Mouse (Mus musculus) T-helper 1 cell (primary cell): ENCODE data around the gene Ptgs1.
"Not testable (repeated sequence)": the region's sequence is repeated elsewhere in the genome, so short reads cannot be mapped to it uniquely, and the experiment has no call there.

Source experiments
- in situ Hi-C: fragments of 300-600 bp; cut with MboI, MseI; formaldehyde crosslinking; loops from one replicate; pipeline ENCODE4 v1.15.1; 2025; ENCODE audit warnings: high pct_unique_total_duplicates

Ptgs1 gene

GRCm38 (mm10) chr2:36230366-36230765 is at the start of gene Ptgs1:
Gene Ptgs1, plus strand, starts transcription at chr2:36230426.
- in situ Hi-C loops = no loop called here

GRCm38 (mm10) chr2:36181587-36182368 is 48.4 kb upstream of the Ptgs1 start:
- in situ Hi-C loops = not testable (repeated sequence)

DNA sequence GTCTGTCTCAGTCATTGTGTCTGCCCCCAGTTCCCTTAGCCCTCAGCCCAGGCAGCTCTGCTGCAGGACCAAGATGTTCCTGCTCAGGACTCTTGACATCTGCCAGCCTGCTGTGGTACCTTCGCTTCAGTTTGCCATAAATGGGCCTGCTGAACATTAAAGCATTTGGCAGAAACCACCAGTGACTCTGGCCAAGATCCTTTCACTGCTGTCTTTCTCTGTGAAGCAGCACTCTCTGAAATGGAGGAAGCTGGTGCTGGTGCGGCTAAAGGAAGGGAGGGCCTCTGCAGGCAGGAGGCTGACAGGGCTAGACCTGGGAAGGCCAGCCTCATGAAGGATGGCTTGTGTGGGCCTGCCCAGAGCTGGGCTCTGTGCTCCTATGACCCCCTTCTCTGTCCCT is 46.9 kb upstream of the Ptgs1 start:
- in situ Hi-C loops = no loop called here

DNA sequence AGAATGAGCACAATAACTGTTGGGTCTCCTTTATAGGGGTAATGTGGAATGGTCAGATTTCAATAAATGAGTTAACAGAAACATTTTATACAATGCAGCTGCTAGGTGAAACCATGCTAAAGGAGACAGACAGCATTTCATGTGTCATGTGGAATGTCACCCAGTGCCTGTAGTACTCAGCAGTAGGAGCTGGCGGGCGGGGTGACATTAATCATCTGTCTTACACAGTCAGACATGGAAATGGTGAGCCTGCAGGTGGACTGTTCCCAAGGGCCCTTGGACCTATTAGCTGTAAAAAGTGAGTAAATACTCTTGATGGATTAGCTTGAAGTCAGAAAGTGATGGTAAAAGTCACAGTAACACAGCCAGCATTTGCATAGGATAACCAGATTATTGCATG is 46.0 kb upstream of the Ptgs1 start:
- in situ Hi-C loops = no loop called here

DNA sequence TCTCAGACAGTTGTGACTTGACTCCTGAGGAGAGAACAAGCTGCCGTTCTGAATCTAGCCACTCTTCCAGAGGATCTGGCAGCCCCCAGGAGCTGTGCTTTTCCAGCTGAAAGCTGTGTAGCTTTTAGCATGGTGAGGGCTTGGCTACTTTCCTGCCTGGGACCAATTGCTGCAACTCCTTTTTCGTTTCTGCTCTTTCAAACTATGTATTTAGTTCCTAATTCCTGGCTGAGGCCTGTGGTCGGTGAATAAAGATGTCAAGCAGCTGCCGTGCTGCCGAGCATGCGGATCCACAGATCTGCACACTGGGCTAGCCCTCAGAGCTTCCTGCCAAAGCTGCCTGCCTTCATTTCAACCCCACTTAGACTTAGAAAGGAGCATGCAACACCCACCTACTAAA is 45.4 kb upstream of the Ptgs1 start:
- in situ Hi-C loops = no loop called here

GRCm38 (mm10) chr2:36189200-36189599 is 41.0 kb upstream of the Ptgs1 start:
- in situ Hi-C loops = not testable (repeated sequence)

GRCm38 (mm10) chr2:36191098-36191941 is 38.9 kb upstream of the Ptgs1 start:
- in situ Hi-C loops = no loop called here

DNA sequence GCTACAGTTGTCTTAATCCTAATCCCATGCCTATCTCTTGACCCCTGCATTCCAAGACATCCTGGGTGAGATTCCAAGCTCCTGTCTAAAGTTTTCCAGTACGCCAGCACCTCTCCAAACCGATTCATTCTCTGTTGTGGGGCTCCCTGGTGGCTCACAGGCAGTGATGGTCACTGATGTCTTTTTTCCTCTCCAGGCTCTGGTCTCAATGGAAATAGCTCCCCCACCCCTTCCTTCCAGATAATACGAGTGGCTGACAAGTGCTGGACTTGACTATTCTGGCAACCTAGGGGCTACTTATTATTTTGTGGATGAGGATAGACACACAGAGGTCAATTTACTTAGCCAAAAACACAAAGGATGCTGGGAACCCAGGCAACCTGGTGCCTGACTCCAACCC is 33.2 kb upstream of the Ptgs1 start:
- in situ Hi-C loops = no loop called here

GRCm38 (mm10) chr2:36197919-36198881 is 32.0 kb upstream of the Ptgs1 start:
- in situ Hi-C loops = no loop called here

DNA sequence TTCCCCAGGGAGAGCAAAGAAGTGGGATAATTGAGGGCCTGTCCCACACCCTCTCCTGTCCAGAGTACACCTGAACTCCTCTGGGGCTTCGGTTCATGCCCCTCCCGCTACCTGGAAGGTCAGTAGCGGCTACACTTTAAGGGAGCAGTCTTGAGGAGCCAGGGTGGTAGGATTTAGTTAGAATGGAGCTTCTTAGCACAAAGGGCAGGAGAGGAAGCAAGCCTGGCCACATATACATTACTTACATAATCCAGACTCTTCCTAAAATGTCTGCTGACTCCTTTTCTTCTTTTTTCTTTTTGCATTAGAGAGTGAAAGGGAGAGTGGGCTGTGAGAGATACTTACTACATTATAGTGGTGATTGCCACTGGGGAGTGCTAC is 31.4 kb upstream of the Ptgs1 start:
- in situ Hi-C loops = no loop called here

DNA sequence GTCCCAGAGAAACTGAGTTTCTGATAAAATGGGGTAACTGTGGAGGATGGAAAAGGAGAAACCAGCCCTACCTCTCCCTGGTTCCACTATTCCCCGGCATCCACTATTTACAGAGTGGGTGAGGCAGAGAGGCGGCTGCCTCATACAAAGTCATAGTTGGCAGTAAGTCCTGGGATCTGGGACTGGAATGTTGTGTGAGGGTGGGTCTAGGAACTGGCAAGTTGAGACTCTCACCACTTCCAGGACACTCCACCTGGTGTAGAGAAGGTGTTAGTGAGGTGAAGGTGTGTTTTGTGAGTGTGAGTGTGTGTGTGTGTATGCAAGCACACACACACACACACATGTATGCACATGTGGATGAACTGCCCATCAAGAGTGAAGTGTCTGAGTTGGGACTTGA is 29.4 kb upstream of the Ptgs1 start:
- in situ Hi-C loops = no loop called here

DNA sequence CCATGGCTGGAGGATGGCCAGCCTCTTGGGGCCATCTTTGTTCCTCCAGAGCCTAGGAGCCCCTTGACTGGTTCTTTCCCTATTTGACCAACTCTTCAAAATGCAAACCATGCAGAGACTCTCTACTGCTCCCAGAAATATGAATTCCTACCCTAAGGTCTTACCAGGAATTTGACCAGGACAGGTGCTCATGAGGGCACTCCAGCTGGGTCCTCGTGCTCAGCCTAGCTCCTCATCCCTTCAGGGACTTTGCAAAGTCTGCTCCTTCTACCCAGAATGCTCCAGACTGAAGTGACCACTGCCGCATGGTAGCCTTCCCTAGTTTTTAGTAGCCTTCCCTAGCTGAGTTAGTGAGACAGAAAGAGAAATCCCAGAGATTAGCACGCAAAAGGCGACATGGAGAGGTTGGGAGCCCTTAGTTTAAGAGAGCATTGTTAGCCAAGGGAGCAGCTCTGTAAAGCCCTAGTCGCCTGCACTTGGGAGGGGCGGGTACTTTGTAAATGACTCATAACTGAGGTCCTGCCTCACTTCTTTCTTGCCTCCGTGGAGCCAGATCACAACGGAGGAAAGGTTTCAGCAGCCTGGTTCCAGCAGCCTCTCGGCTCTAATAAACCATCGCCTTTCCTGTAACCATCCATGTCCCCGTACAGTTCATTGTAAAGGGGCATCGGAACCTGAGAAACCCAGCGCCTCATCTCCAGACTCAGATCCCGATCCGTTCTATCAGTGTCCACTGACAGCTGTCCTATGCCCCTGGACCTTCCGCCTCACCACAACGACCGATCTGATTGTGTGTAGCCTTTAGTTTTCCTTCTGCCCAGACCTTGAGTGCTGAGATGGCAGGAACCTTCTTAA is 28.2 kb upstream of the Ptgs1 start:
- in situ Hi-C loops = no loop called here

GRCm38 (mm10) chr2:36202611-36202880 is 27.7 kb upstream of the Ptgs1 start:
- in situ Hi-C loops = no loop called here

GRCm38 (mm10) chr2:36203011-36203825 is 27.0 kb upstream of the Ptgs1 start:
- in situ Hi-C loops = no loop called here

GRCm38 (mm10) chr2:36204595-36204994 is 25.6 kb upstream of the Ptgs1 start:
- in situ Hi-C loops = no loop called here

DNA sequence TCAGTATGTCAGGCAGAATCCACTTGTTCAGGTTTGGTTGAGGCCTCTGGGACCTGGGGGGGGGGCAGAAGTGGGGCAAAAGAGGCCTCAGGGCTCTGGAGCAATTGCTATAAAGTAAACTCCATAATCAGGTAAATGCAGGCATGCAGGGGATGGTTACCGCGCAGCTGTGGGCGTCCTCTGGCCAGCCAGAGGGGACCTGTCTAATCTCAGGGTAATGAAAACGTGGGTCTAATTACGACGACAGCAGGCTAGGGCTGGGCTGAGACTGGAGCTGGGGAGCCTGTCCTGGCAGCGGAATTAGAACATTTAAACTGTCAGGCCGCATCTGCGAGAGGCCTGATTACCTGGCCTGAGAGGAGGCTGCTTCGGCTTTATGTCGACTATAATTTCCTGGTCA is 23.2 kb upstream of the Ptgs1 start:
- in situ Hi-C loops = no loop called here

DNA sequence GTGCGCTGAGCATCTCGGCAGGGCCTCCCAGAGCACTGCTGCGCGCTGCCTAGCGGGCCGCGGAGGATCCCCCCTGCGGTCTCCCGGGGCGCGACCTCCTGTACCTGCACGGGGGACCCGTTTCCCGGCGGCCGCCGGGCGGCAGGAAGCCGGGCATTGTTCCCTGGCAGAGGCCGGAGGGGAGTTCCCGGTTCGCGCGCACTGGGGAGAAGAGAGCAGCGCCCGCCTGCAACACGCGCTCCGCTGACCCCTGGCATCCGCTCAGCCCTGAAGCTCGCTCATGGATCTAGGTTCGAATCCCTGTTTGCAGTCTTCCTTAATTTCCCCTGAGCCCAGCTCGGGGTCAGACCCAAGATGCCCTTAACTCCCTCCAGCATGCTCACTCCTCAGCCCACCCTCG is 19.4 kb upstream of the Ptgs1 start:
- in situ Hi-C loops = loop anchor here (5.0 kb wide), 2 partner anchors 108 to 203 kb away; no protein-coding TSS in a partner anchor

GRCm38 (mm10) chr2:36211785-36212184 is 18.4 kb upstream of the Ptgs1 start:
- in situ Hi-C loops = loop anchor here (5.0 kb wide), 2 partner anchors 109 to 204 kb away; no protein-coding TSS in a partner anchor

GRCm38 (mm10) chr2:36213108-36213507 is 17.1 kb upstream of the Ptgs1 start:
- in situ Hi-C loops = loop anchor here (5.0 kb wide), 2 partner anchors 111 to 206 kb away; no protein-coding TSS in a partner anchor

DNA sequence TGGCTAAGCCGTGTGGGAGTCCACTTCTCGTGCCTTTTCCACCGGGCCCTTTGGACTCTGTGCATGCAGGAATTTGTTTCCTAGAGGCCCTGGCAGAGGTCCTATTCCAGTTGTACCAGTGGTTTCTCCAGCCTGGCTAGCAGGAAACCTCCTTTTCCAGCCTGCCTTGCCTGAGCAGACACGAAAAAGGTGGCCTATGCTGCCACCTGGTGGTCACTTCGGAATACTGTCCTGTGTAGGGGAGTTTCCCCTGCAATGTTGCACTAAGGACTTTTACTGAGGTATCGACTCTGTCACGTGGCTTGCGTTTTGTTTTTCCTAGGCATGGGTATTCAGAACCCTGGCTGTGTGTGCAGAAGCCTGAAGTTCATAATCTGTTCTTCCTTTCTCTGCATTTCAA is 16.2 kb upstream of the Ptgs1 start:
- in situ Hi-C loops = loop anchor here (5.0 kb wide), 2 partner anchors 112 to 207 kb away; no protein-coding TSS in a partner anchor
